Mouse (Mus musculus) neural tube, embryonic 11.5 days (tissue): Measurements from ENCODE around the gene Fam20b. TPM values are rescaled to one million over a fixed set of nuclear protein-coding genes. Genes with fewer than 3 reads are reported as not detected.

Source experiments
- ATAC-seq: fragments of 200-750 bp; cut with Nextera tagmentation; 2 replicates; pipeline ENCODE4 v1.8.0; 2017; ENCODE audit warnings: moderate number of reproducible peaks, mild to moderate bottlenecking, moderate TSS enrichment, moderate library complexity; ENCODE audit not compliant: insufficient read depth, low FRiP score, low TSS enrichment
- DNase-seq: peaks from one replicate; pipeline ENCODE4 v3.0.0-alpha.2; 2015; ENCODE audit warnings: low spot score
- H3K27ac ChIP-seq: fragments of 300-500 bp; sonication (generic); 2 replicates; pipeline ENCODE4 v1.5.1; 2014; ENCODE audit warnings: low read depth, mild to moderate bottlenecking, low read length
- H3K27me3 ChIP-seq: fragments of 300-500 bp; sonication (generic); 2 replicates; pipeline ENCODE4 v1.6.1; 2014; ENCODE audit warnings: mild to moderate bottlenecking, low read length, mixed read lengths; ENCODE audit not compliant: control insufficient read depth, insufficient read depth
- H3K36me3 ChIP-seq: fragments of 300-500 bp; sonication (generic); 2 replicates; pipeline ENCODE4 v1.6.1; 2014; ENCODE audit warnings: mild to moderate bottlenecking, low read length, moderate library complexity, mixed read lengths; ENCODE audit not compliant: control insufficient read depth, insufficient read depth
- H3K4me1 ChIP-seq: fragments of 300-500 bp; sonication (generic); 2 replicates; pipeline ENCODE4 v1.6.1; 2014; ENCODE audit warnings: low read length, mixed read lengths; ENCODE audit not compliant: control insufficient read depth, insufficient read depth
- H3K4me2 ChIP-seq: fragments of 300-500 bp; sonication (generic); 2 replicates; pipeline ENCODE4 v1.6.1; 2014; ENCODE audit warnings: low read depth, mild to moderate bottlenecking, moderate library complexity
- H3K4me3 ChIP-seq: fragments of 300-500 bp; sonication (generic); 2 replicates; pipeline ENCODE4 v1.5.1; 2014; ENCODE audit warnings: low read depth, low read length
- H3K9ac ChIP-seq: fragments of 300-500 bp; sonication (generic); 2 replicates; pipeline ENCODE4 v1.6.1; 2014; ENCODE audit warnings: mild to moderate bottlenecking, low read length
- H3K9me3 ChIP-seq: fragments of 300-500 bp; sonication (generic); 2 replicates; pipeline ENCODE4 v1.6.1; 2016; ENCODE audit warnings: low read length; ENCODE audit not compliant: control insufficient read depth
- WGBS: fragments of 180-500 bp; shearing (Covaris S2); extraction: QIAGEN DNeasy Blood & Tissue Kit; methylation state at CpG from one replicate; pipeline ENCODE4 v1.1.7; 2014; 5-methylcytosine and 5-hydroxymethylcytosine counted together
- polyA plus RNA-seq: library from polyadenylated mRNA; unstranded; fragments of >200 nt; fragmentation: Nextera tagmentation; extraction: Ambion mirVana; gene quantifications from 2 replicates; pipeline ENCODE4 v1.2.1, GENCODE M21; 2014

Fam20b gene
- polyA plus RNA-seq, 1 experiment from 2014 or later, result 29.7 TPM

DNA sequence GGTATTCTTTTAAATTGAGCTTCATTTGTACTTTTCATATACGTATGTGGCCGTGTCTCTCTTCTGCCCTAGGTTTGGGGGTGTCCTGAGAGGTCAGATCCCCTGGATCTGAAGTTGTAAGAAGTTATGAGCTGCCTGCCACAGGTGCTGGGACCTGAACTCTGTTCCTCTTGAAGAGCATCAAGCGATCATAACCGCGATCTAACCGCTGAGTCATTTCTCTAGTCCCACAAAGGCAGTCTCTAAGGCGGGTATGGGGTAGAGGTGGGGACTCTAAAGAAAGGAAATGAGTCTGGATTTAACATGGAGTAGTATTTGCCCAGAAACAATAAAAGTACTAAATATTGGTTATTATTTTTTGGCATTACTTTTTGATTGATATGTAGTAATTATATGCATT is 34.1 kb upstream of the Fam20b start:
- Histone ChIP-seq H3K9me3 (no peaks in the 10 kb centered on the region), H3K4me2 (0 out of 2 replicates have a peak overlapping the region, but pooled peaks have one; percentile 36), H3K4me3 (no peak overlapping the region), H3K27ac (peak overlapping the region; percentile 92), H3K27me3 (no peaks in the 10 kb centered on the region), H3K36me3 (no peaks in the 10 kb centered on the region), H3K9ac (peak overlapping the region; percentile 50), H3K4me1 (peaks cover 34% of the 10 kb centered on the region)
- no peak for ATAC-seq
- 56% methylated on average over 7 of the region's 7 CpGs for whole genome bisulfite sequencing
- DNase-seq, result no peak

DNA sequence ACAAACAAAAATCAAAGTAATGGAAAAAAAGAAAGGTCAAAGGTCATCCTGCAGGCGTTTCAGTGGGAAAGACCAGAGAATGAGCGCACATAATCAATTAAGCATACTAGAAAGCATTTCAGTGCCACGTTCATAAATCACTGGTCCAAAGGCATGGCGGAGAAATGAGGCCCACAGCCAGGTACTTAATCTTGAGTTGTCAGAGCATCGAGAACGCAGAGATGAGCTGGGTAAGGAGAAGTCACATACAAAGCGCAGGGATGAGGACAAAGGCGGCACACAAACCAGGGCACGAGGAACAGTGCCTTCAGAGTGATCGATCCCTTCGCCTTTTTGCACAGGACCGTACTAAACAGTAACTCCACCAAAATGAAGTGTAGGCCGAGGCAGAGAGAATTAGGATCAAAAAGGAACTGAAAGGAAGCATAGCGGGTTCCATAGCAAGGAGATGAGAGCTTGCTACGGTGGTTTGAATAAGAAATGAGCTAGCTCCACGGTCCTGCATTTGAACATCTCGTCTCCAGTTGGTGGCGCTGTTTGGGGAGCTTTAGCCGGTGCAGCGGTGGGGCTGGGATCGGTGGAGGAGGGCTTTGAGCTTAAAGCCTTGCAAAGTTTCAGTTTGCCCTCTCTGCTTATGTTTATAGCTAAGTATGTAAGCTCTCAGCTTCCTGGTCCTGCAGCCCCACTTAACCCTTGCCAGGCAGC is 33.3 kb upstream of the Fam20b start:
- Histone ChIP-seq H3K4me1 (peaks cover 31% of the 10 kb centered on the region), H3K4me2 (peak overlapping the region; percentile 36), H3K27ac (peak overlapping the region; percentile 92), H3K27me3 (no peaks in the 10 kb centered on the region), H3K4me3 (no peak overlapping the region), H3K36me3 (no peaks in the 10 kb centered on the region), H3K9ac (peak overlapping the region; percentile 50), H3K9me3 (no peaks in the 10 kb centered on the region)
- DNase-seq (peak; percentile 93), ATAC-seq (peak; percentile 89)
- 2% methylated on average over 21 of the region's 21 CpGs for WGBS

DNA sequence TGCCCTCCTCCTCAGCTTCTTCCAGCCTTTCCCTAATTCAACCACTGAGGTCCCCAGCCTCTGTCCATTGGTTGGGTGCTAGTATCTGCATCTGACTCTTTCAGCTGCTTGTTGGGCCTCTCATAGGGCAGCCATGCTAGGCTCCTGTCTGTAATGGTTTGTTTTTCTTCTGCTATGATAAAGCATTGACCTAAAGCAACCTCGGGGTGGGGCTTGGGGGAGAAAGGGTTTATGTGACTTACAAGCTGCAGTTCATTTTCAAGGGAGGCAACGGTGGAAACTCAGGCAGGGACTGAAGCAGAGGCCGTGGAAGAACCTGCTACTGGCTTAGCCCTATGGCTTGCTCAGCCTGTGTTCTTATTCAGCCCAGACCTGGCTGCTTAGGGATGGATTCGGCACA is 31.4 kb upstream of the Fam20b start:
- H3K36me3 ChIP-seq, result no peaks in the 10 kb centered on the region
- H3K27me3 ChIP-seq, result no peaks in the 10 kb centered on the region
- H3K4me3 ChIP-seq, result no peak overlapping the region
- H3K9ac ChIP-seq, result no peak overlapping the region
- no peaks in the 10 kb centered on the region for H3K9me3 ChIP-seq
- DNase-seq, result no peak
- H3K4me2 ChIP-seq, result no peak overlapping the region
- peaks cover 28% of the 10 kb centered on the region for H3K4me1 ChIP-seq
- WGBS, result 31% methylated on average over 4 of the region's 4 CpGs
- H3K27ac ChIP-seq, result 0 out of 2 replicates have a peak overlapping the region, but pooled peaks have one; percentile 8
- no peak for ATAC-seq

DNA sequence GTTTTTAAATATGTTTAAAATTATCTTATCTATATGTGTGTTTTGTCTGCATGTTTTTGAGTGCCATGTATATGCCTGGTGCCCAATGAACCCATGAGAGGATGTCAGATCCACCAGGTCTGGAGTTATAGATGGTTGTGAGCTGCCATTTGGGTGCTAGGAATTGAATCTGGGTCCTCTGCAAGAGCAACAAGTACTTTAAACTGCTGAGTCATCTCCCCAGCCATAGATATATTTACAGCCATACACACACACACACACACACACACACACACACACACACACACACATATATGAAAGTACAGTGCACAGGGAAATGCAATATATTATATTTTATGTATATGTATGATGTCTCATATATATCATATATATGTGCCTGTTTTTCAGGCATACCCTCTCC is 30.2 kb upstream of the Fam20b start:
- DNase-seq, result no peak
- H3K4me2 ChIP-seq, result no peak overlapping the region
- no peak overlapping the region for H3K4me3 ChIP-seq
- no peak for ATAC-seq
- H3K9ac ChIP-seq, result no peak overlapping the region
- H3K36me3 ChIP-seq, result no peaks in the 10 kb centered on the region
- H3K4me1 ChIP-seq, result peaks cover 19% of the 10 kb centered on the region
- no peaks in the 10 kb centered on the region for H3K9me3 ChIP-seq
- H3K27me3 ChIP-seq, result no peaks in the 10 kb centered on the region
- no peak overlapping the region for H3K27ac ChIP-seq

DNA sequence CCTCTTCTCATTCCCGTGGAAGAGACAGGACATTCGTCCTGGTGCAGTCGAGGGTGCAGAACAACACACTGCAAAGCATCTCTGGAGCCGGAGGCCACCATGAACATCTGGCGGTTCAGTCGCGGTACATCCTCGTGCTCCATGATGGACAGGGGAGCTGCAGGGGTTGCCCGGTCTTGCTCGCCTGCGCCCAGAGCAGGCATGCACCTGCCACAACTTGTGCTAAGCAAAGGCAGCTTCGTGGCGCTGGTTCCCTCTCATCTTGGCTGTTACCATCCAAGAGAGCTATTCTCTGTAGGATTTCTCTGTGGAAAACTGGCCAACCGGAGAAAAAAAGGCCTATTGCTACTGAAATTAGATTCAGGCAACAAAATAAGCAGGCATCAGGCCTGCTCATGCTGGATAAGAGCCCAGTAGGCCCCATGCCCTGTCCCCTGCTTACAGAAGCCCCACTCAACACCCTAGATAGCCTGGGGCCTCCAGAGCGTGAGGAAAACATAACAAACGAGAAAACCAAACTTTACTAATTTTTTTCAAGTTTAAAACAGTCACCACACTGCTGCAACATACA is 29.6 kb upstream of the Fam20b start:
- DNase-seq, result no peak
- Histone ChIP-seq H3K36me3 (no peaks in the 10 kb centered on the region), H3K4me2 (no peak overlapping the region), H3K9ac (no peak overlapping the region), H3K4me3 (no peak overlapping the region), H3K27me3 (no peaks in the 10 kb centered on the region), H3K27ac (no peak overlapping the region), H3K4me1 (peaks cover 14% of the 10 kb centered on the region), H3K9me3 (no peaks in the 10 kb centered on the region)
- no peak for ATAC-seq
- whole genome bisulfite sequencing, result 78% methylated on average over 16 of the region's 16 CpGs

DNA sequence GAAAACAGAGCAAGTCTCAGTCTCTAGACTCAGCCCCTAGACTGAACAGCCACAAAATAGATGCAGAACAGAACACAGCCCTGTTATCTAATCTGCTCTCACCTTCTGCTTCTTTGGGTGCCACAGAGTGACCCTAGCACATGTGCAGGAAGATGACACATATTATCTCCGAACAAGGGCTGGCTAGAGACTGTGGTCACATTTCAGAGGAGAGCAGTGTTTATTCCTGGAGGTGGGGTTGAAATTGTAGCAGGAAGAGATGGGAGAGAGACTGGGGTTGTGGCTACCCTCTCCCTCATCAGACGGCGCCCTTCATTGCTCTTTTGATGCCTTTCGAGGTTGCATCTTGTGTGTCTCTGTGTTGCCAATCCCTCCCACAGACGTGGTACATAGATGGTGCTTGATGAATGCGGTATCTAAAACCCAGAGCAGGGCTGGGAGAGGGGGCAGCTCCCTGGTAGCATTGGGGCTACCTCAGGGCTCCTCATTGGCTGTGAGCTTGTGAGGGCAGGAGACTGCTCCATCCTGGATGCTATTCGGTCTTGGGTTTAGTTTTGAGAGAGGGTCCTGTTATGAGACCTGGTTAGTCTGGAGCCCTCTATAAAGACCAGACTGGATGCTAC is 26.4 kb upstream of the Fam20b start:
- Histone ChIP-seq H3K4me1 (peaks cover 2% of the 10 kb centered on the region; the same call in 1 of the 2 replicates), H3K9me3 (no peaks in the 10 kb centered on the region), H3K4me3 (no peak overlapping the region), H3K9ac (no peak overlapping the region), H3K36me3 (no peaks in the 10 kb centered on the region), H3K4me2 (no peak overlapping the region), H3K27ac (no peak overlapping the region), H3K27me3 (no peaks in the 10 kb centered on the region)
- WGBS, result 88% methylated on average over 7 of the region's 7 CpGs
- DNase-seq (no peak), ATAC-seq (no peak)

DNA sequence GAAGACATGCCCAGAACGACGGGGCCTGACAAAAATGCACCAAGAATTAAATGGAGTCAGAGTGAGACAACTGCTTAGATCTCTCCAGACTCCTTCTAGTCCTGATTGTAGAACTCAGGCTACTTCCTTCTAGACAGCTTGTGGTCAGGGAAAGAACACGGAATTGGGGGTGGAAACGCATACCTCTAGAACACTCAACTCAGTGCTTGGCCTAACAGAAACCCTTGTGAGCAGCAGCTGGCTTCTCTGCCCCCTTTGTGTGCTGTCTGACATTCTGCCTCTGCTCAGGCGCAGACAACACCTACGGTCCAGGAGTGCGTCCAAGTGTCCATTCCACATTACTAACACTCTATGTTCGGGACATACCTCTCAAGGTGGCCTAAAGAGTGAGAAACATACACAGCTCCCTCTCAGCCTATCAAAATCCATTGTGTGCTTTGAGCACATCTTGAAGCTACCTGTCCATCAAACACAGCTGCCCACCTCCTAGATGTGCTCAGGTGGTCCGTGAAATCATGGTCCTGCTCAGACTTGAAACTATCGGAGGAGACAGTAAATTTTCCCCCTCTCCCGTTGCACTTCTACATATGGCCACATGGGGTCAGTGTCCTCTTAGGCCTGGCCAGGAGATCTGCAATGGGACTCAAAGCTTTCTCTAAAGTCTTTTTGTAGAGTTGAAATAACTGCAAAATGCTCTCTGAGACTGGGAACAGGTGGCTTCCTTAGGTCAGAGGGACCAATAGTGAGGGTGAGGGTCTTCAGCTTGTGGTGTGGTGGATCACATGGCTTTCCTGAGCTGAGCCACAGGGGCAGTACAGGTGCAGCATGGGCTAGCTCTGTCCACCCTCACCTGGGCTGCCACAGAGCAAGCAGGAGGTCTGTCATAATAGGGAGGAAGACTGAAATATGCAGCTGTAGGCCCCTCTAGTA is 22.9 kb upstream of the Fam20b start:
- H3K4me3 ChIP-seq, result no peak overlapping the region
- peak; percentile 68 for DNase-seq
- no peaks in the 10 kb centered on the region for H3K36me3 ChIP-seq
- no peak overlapping the region for H3K4me2 ChIP-seq
- H3K27me3 ChIP-seq, result no peaks in the 10 kb centered on the region
- WGBS, result 69% methylated on average over 11 of the region's 11 CpGs
- no peak overlapping the region for H3K27ac ChIP-seq
- ATAC-seq, result peak; percentile 58
- no peaks in the 10 kb centered on the region for H3K4me1 ChIP-seq
- no peaks in the 10 kb centered on the region for H3K9me3 ChIP-seq
- no peak overlapping the region for H3K9ac ChIP-seq

DNA sequence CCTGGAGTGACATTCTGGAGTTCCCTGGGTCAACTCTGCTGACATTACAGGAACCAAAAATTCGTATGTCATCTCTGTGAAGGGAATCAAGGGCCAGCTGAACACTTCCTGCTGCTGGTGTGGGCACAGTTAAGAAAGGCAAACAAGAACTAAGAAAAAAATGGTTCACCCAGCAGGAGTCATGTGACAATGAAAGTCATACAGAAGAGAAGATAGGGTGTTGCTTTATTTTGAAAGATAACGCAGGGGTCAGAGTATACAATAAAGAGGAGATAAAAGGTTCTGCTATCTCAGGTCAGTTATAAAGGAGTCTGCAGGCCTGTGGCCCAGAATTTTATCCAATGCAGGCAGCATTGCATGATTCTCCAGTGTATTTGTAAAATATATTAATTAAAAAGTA is 16.9 kb upstream of the Fam20b start:
- WGBS, result 72% methylated on average over 2 of the region's 2 CpGs
- no peaks in the 10 kb centered on the region for H3K9me3 ChIP-seq

More for the DNA sequence above, 16.9 kb upstream of the Fam20b start:
- Histone ChIP-seq H3K4me3 (no peak overlapping the region), H3K4me1 (no peaks in the 10 kb centered on the region), H3K9ac (no peak overlapping the region), H3K27me3 (no peaks in the 10 kb centered on the region), H3K36me3 (no peaks in the 10 kb centered on the region), H3K27ac (no peak overlapping the region), H3K4me2 (no peak overlapping the region)
- ATAC-seq (no peak), DNase-seq (no peak)
